Mouse (Mus musculus) heart, embryonic 14.5 days (tissue): ENCODE data around the gene Tmem51. TPM values are rescaled to one million over a fixed set of nuclear protein-coding genes. Genes with fewer than 3 reads are reported as not detected.

Experiments
- polyA plus RNA-seq: library from polyadenylated mRNA; unstranded; fragments of >200 nt; fragmentation: Nextera tagmentation; extraction: Ambion mirVana; gene quantifications from 2 replicates; pipeline ENCODE4 v1.2.1, GENCODE M21; 2014

Tmem51 gene
- polyA plus RNA-seq, 1 experiment from 2014 or later = 36.4 TPM

Other genes with a start within 250 kb of the Tmem51 start
- not detected in 2 replicates for gene Ctrc, start 237.9 kb downstream of the Tmem51 start, polyA plus RNA-seq
- 33.2 and 43.6 TPM in 2 replicates for gene Efhd2, start 209.4 kb downstream of the Tmem51 start, polyA plus RNA-seq
- 2.5 and 3.3 TPM in 2 replicates for gene Fhad1, start 69.2 kb downstream of the Tmem51 start, polyA plus RNA-seq
- 3.7 and 4.2 TPM in 2 replicates for gene Kazn, start 155.1 kb upstream of the Tmem51 start, polyA plus RNA-seq